Comparison of ENCODE assay signal across 24 mouse cellular contexts in the genomic region with DNA sequence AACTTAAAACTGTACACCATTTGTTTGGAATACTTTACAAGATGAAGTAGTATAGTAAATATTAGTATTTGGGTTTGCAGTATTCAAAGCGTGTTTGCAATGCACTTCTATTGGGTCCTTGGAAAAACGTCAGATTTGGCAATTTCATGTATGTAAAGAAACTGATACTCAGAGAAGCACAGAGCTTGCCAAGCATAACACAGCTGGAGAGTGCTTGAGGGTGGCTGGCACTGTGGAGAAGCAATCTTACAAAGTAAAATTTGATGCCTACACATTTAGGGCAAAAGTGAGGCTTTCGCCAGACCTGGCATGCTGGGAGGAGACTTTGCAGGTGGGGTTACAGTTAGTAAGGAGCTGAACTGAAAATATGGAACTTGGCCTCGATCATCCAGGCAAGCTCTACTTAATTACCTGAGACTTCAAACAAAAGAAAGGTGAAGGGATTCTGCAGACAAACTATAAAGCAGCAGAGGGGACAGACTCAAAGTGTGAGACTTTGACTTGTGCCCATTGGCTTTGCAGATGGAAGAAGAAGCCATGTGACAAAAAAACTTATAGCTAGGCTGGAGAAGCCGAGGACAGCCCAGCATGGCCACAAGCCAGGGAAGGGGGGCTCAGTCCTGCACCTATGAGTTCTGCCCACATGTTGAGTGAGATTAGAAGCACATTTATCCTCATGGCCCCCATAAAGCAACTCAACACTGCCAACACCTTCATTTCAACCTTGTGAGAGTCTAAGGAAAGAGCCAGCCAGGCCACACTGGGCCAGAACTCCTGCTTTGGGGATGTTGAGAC.
A peak's percentile ranks its signal among the peaks of the same experiment; 100 is the strongest.
DNase-seq lines count a peak whose midpoint lies in the region; ATAC-seq lines count a peak whose summit lies in the region.
"Had no signal": no experiment of that assay in that cellular context is flagged by ENCODE, and none has a peak within 500 bp of the region (broad histone marks: within the 10 kb centered on the region; RNA-seq: fewer than 3 reads in every experiment).

No protein-coding gene starts in this region.

- no peaks in the 10 kb centered on the region for H3K36me3 ChIP-seq in forebrain, embryonic 14.5 days (ENCODE audit: control insufficient read depth, insufficient read depth, low read length)
- H3K36me3 ChIP-seq in forebrain, embryonic 16.5 days (ENCODE audit: control insufficient read depth, insufficient read depth) = no peaks in the 10 kb centered on the region
- no peaks in the 10 kb centered on the region for H3K36me3 ChIP-seq in limb, embryonic 13.5 days
- H3K36me3 ChIP-seq in lung, embryonic 15.5 days = no peaks in the 10 kb centered on the region
- H3K36me3 ChIP-seq: embryonic facial prominence, embryonic 13.5 days; heart, embryonic 15.5 days; midbrain, embryonic 13.5 days had no signal

- peak; percentile 12 for DNase-seq in forebrain, embryonic 14.5 days (ENCODE audit: low spot score)
- DNase-seq in lung, postnatal 36 days = peak; percentile 83
- DNase-seq in gastrocnemius, postnatal 36 days = no peak
- no peak for DNase-seq in urinary bladder, postnatal 14 days (ENCODE audit: low spot score)
- DNase-seq in spleen, postnatal 36 days (ENCODE audit: low spot score in 2 of 2) = no peak
- DNase-seq: adrenal gland, adult 2 months; cerebellum, adult 2 months; cerebellum, postnatal 25 days; forebrain, postnatal 0 days; gastrocnemius, postnatal 25 days; heart, postnatal 36 days; kidney, adult 2 months; thymus, postnatal 14 days had no signal

- no peak overlapping the region for H3K4me2 ChIP-seq in forebrain, embryonic 14.5 days (ENCODE audit: low read length)
- H3K4me2 ChIP-seq in forebrain, embryonic 16.5 days (ENCODE audit: low read length) = no peak overlapping the region
- H3K4me2 ChIP-seq in limb, embryonic 13.5 days (replicated peaks) = no peak overlapping the region
- H3K4me2 ChIP-seq in lung, embryonic 15.5 days = no peak overlapping the region
- H3K4me2 ChIP-seq: embryonic facial prominence, embryonic 13.5 days; heart, embryonic 15.5 days; hindbrain, embryonic 14.5 days; midbrain, embryonic 13.5 days had no signal

- no peak overlapping the region for H3K27ac ChIP-seq in forebrain, embryonic 14.5 days (ENCODE audit: low read depth, low read length)
- H3K27ac ChIP-seq in forebrain, embryonic 16.5 days (ENCODE audit: low read length) = no peak overlapping the region
- H3K27ac ChIP-seq in limb, embryonic 13.5 days = no peak overlapping the region
- peak overlapping the region; percentile 29 for H3K27ac ChIP-seq in lung, embryonic 15.5 days
- H3K27ac ChIP-seq: embryonic facial prominence, embryonic 13.5 days; heart, embryonic 15.5 days; hindbrain, embryonic 14.5 days; kidney, postnatal 0 days; liver, embryonic 14.5 days; midbrain, embryonic 13.5 days had no signal

- no peak overlapping the region for H3K9ac ChIP-seq in forebrain, embryonic 14.5 days (ENCODE audit: low read length)
- H3K9ac ChIP-seq in forebrain, embryonic 16.5 days (replicated peaks; ENCODE audit: low read depth, low read length) = no peak overlapping the region
- H3K9ac ChIP-seq in limb, embryonic 13.5 days = no peak overlapping the region
- H3K9ac ChIP-seq in lung, embryonic 15.5 days = no peak overlapping the region
- H3K9ac ChIP-seq: embryonic facial prominence, embryonic 13.5 days; forebrain, postnatal 0 days; heart, embryonic 15.5 days; hindbrain, embryonic 14.5 days; liver, embryonic 14.5 days; midbrain, embryonic 13.5 days had no signal

- WGBS in forebrain, embryonic 14.5 days = 74% methylated on average over 5 of the region's 5 CpGs
- 70% methylated on average over 5 of the region's 5 CpGs for WGBS in forebrain, embryonic 16.5 days
- 51% methylated on average over 5 of the region's 5 CpGs for WGBS in limb, embryonic 13.5 days
- WGBS in lung, embryonic 15.5 days = 47% methylated on average over 5 of the region's 5 CpGs

- intact Hi-C loops in gastrocnemius, postnatal 36 days (cut with DNase I) = no loop called here

- no peak overlapping the region for H3K4me3 ChIP-seq in forebrain, embryonic 14.5 days (ENCODE audit: low read depth, low read length)
- H3K4me3 ChIP-seq in forebrain, embryonic 16.5 days (replicated peaks; ENCODE audit: low read length) = no peak overlapping the region
- no peak overlapping the region for H3K4me3 ChIP-seq in limb, embryonic 13.5 days
- H3K4me3 ChIP-seq in lung, embryonic 15.5 days = no peak overlapping the region
- H3K4me3 ChIP-seq: embryonic facial prominence, embryonic 13.5 days; heart, embryonic 15.5 days; midbrain, embryonic 13.5 days had no signal

- H3K4me1 ChIP-seq in forebrain, embryonic 14.5 days (ENCODE audit: control insufficient read depth, insufficient read depth, low read length) = no peaks in the 10 kb centered on the region
- no peaks in the 10 kb centered on the region for H3K4me1 ChIP-seq in forebrain, embryonic 16.5 days (replicated peaks; ENCODE audit: control insufficient read depth, insufficient read depth, low read length)
- peaks cover 18% of the 10 kb centered on the region for H3K4me1 ChIP-seq in limb, embryonic 13.5 days
- H3K4me1 ChIP-seq in lung, embryonic 15.5 days = no peaks in the 10 kb centered on the region
- H3K4me1 ChIP-seq: heart, embryonic 15.5 days had no signal

- 0 out of 2 replicates have a peak, but pooled peaks cover 2% of the 10 kb centered on the region for H3K9me3 ChIP-seq in forebrain, embryonic 14.5 days (replicated peaks; ENCODE audit: control insufficient read depth, low read length)
- H3K9me3 ChIP-seq in forebrain, embryonic 16.5 days (ENCODE audit: control insufficient read depth, low read length) = peaks cover 5% of the 10 kb centered on the region; the same call in 1 of the 2 replicates
- peaks cover 5% of the 10 kb centered on the region; the same call in 1 of the 2 replicates for H3K9me3 ChIP-seq in limb, embryonic 13.5 days
- H3K9me3 ChIP-seq in lung, embryonic 15.5 days = no peaks in the 10 kb centered on the region
- H3K9me3 ChIP-seq: heart, embryonic 15.5 days had no signal

- H3K27me3 ChIP-seq in forebrain, embryonic 14.5 days (replicated peaks; ENCODE audit: control insufficient read depth, insufficient read depth, low read length) = no peaks in the 10 kb centered on the region
- H3K27me3 ChIP-seq in forebrain, embryonic 16.5 days (replicated peaks; ENCODE audit: control insufficient read depth, insufficient read depth, low read length) = 0 out of 2 replicates have a peak, but pooled peaks cover 2% of the 10 kb centered on the region
- no peaks in the 10 kb centered on the region; the same call in 1 of the 2 replicates for H3K27me3 ChIP-seq in limb, embryonic 13.5 days
- no peaks in the 10 kb centered on the region for H3K27me3 ChIP-seq in lung, embryonic 15.5 days
- H3K27me3 ChIP-seq: heart, embryonic 15.5 days; midbrain, embryonic 13.5 days had no signal

- no peak for ATAC-seq in forebrain, embryonic 14.5 days
- ATAC-seq in forebrain, embryonic 16.5 days = no peak
- ATAC-seq in limb, embryonic 13.5 days (ENCODE audit: low FRiP score, low read depth) = peak; percentile 73
- ATAC-seq in lung, embryonic 15.5 days (ENCODE audit: borderline replicate concordance, extremely low read depth, low FRiP score, low TSS enrichment) = peak; percentile 80; the same call in 1 of the 2 replicates
- ATAC-seq: CD4-positive, CD25-positive, alpha-beta regulatory T cell, adult 4 months; forebrain, postnatal 0 days; inflammation-experienced regulatory T-cells, adult 6 months; midbrain, embryonic 13.5 days had no signal

Comparison
In these comparisons a context has a peak if more than half of its experiments do, and no peak if none do; other contexts are left out.
1. ATAC-seq: peak in limb, embryonic 13.5 days (single experiment) and lung, embryonic 15.5 days (single experiment); none in forebrain, embryonic 14.5 days (single experiment) and forebrain, embryonic 16.5 days (single experiment).
2. DNase-seq: peak in forebrain, embryonic 14.5 days (single experiment) and lung, postnatal 36 days (single experiment); none in gastrocnemius, postnatal 36 days (0 of 2), urinary bladder, postnatal 14 days (single experiment) and spleen, postnatal 36 days (0 of 2).